Mouse (Mus musculus): ENCODE measurements around the gene Lhx6.

DNA sequence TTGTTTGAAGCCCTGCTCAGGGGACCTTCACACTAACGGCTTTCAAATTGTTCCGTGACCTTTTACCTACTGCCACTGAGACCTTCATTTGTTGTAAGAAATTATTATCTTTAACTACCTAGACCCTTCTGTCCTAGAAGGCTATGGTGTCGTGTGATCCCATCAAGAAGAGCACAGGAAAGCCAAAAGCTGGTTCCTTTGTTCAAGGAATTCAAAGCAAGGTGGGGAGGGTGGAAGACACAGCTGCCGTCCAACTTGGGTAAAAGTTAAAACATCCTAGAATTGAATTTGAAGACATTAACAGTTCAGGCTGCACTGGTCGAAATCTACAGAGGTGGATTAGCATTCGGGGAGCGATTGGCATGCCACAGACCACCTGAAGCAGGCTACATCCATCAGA is 71.2 kb downstream of the Lhx6 start:
- TF ChIP-seq CTCF (IDR thresholded peaks at IDR 0.05; ENCODE audit: control insufficient read depth, insufficient read depth, low read length) (no peak), POLR2A (IDR thresholded peaks at IDR 0.05; ENCODE audit: borderline replicate concordance, control insufficient read depth, low read depth, low read length) (no peak)

All from bone marrow, adult 2 months (tissue).